Mouse (Mus musculus) G1E (cell line): ENCODE measurements around the gene Myl12a. TPM values are rescaled to one million over a fixed set of nuclear protein-coding genes. Genes with fewer than 3 reads are reported as not detected.

Experiments
- ATAC-seq: 2 replicates; pipeline ENCODE4 v1.8.0; 2016; ENCODE audit warnings: mild to moderate bottlenecking; ENCODE audit not compliant: insufficient number of reproducible peaks, poor library complexity, low FRiP score, severe bottlenecking; ENCODE audit errors: extremely low read depth
- DNase-seq: peaks from one replicate; pipeline ENCODE4 v3.0.0; 2012; ENCODE audit warnings: low spot score
- H3K27me3 ChIP-seq: 2 replicates; pipeline ENCODE4 v1.6.1; 2012; ENCODE audit warnings: mild to moderate bottlenecking, low read length, inconsistent platforms; ENCODE audit not compliant: insufficient read depth
- H3K36me3 ChIP-seq: replicated peaks from 2 replicates; pipeline ENCODE3; 2012; ENCODE audit warnings: mild to moderate bottlenecking, inconsistent platforms
- H3K4me1 ChIP-seq: 2 replicates; pipeline ENCODE4 v1.6.1; 2012; ENCODE audit warnings: low read depth, low read length, inconsistent platforms, mixed read lengths; ENCODE audit not compliant: insufficient read depth
- H3K4me3 ChIP-seq: 2 replicates; pipeline ENCODE4 v1.5.1; 2012; ENCODE audit warnings: low read depth, mild to moderate bottlenecking, inconsistent platforms, low read length, moderate library complexity, mixed read lengths
- H3K9me3 ChIP-seq: replicated peaks from 2 replicates; pipeline ENCODE4 v1.6.1; 2012; ENCODE audit warnings: inconsistent platforms
- CTCF ChIP-seq: IDR thresholded peaks from 2 replicates; pipeline ENCODE4 v1.5.1; 2012; ENCODE audit warnings: low read depth, low read length, inconsistent platforms, mixed read lengths
- GATA1 ChIP-seq: IDR thresholded peaks from 2 replicates; pipeline ENCODE4 v1.6.1; 2012; ENCODE audit warnings: borderline replicate concordance, low read length, inconsistent platforms, mixed read lengths
- GATA2 ChIP-seq: IDR thresholded peaks from 2 replicates; pipeline ENCODE4 v1.6.1; 2012; ENCODE audit warnings: low read depth, low read length, inconsistent platforms, borderline replicate concordance
- POLR2AphosphoS5 ChIP-seq: IDR thresholded peaks from 2 replicates; pipeline ENCODE4 v1.6.1; 2012; ENCODE audit warnings: low read depth, low read length, inconsistent platforms; ENCODE audit not compliant: insufficient replicate concordance
- TAL1 ChIP-seq: conservative IDR thresholded peaks from 2 replicates; pipeline ENCODE4 v1.6.1; 2012; ENCODE audit warnings: low read depth, low read length, inconsistent platforms, mixed read lengths
- polyA plus RNA-seq: library from polyadenylated mRNA; stranded (reverse); fragments of >175 nt; gene quantifications from 2 replicates; pipeline ENCODE4 v1.2.3, GENCODE M21; 2012
- total RNA-seq, 2 experiments: library from RNA; stranded (forward) in 1 of 2; stranded (reverse) in 1 of 2; fragments of 200-1000 nt in 1 of 2; fragments of >200 nt in 1 of 2; fragmentation: Nextera tagmentation in 1 of 2; gene quantifications; 2 replicates each; pipeline ENCODE4 v1.2.3; 2014 to 2017

Myl12a gene
- total and polyA plus RNA-seq, 3 experiments = 76.2 to 225 (median 145) TPM

GRCm38 (mm10) chr17:70999187-70999586 lies 3.5 kb downstream of the Myl12a start:
- Histone ChIP-seq H3K4me3 (no peak overlapping the region), H3K27me3 (no peaks in the 10 kb centered on the region), H3K36me3 (peaks cover 47% of the 10 kb centered on the region), H3K9me3 (no peaks in the 10 kb centered on the region), H3K4me1 (peaks cover 45% of the 10 kb centered on the region)
- DNase-seq = no peak
- no peak for TF ChIP-seq TAL1
- no peak for ATAC-seq

- Histone ChIP-seq H3K4me1 (peaks cover 38% of the 10 kb centered on the region), H3K4me3 (no peak overlapping the region), H3K36me3 (peaks cover 53% of the 10 kb centered on the region), H3K27me3 (no peaks in the 10 kb centered on the region), H3K9me3 (no peaks in the 10 kb centered on the region)
- ATAC-seq (no peak), DNase-seq (no peak)
- no peak for TF ChIP-seq POLR2AphosphoS5
- TF ChIP-seq GATA1 = no peak
- TF ChIP-seq CTCF = no peak
- no peak for TF ChIP-seq TAL1
- no peak for TF ChIP-seq GATA2
Observed at GRCm38 (mm10) chr17:70998400-70998975, 4.2 kb downstream of the Myl12a start.

GRCm38 (mm10) chr17:70997836-70998235 lies 4.8 kb downstream of the Myl12a start:
- Histone ChIP-seq H3K4me3 (no peak overlapping the region), H3K4me1 (peaks cover 32% of the 10 kb centered on the region), H3K36me3 (peaks cover 60% of the 10 kb centered on the region), H3K9me3 (no peaks in the 10 kb centered on the region), H3K27me3 (no peaks in the 10 kb centered on the region)
- ATAC-seq (no peak), DNase-seq (no peak)
- TF ChIP-seq GATA1 (no peak), TAL1 (no peak), CTCF (no peak), GATA2 (no peak), POLR2AphosphoS5 (no peak)

- TF ChIP-seq TAL1 (no peak), CTCF (no peak), POLR2AphosphoS5 (no peak), GATA1 (no peak), GATA2 (no peak)
- Histone ChIP-seq H3K4me1 (peaks cover 38% of the 10 kb centered on the region), H3K4me3 (no peak overlapping the region), H3K9me3 (no peaks in the 10 kb centered on the region), H3K36me3 (peaks cover 76% of the 10 kb centered on the region), H3K27me3 (no peaks in the 10 kb centered on the region)
- ATAC-seq (no peak), DNase-seq (no peak)
Observed at GRCm38 (mm10) chr17:70995551-70995950, 7.1 kb downstream of the Myl12a start.

GRCm38 (mm10) chr17:70994671-70995070 lies 8.0 kb downstream of the Myl12a start:
- no peak overlapping the region for H3K4me3 ChIP-seq
- no peak for TF ChIP-seq TAL1
- TF ChIP-seq GATA1 = no peak
- no peak for TF ChIP-seq POLR2AphosphoS5
- no peak for TF ChIP-seq GATA2
- ATAC-seq (no peak), DNase-seq (no peak)
- H3K36me3 ChIP-seq = peaks cover 70% of the 10 kb centered on the region
- no peaks in the 10 kb centered on the region for H3K27me3 ChIP-seq
- H3K4me1 ChIP-seq = peaks cover 32% of the 10 kb centered on the region
- H3K9me3 ChIP-seq = no peaks in the 10 kb centered on the region

GRCm38 (mm10) chr17:70993385-70993807 lies 9.3 kb downstream of the Myl12a start:
- TF ChIP-seq TAL1 = no peak
- TF ChIP-seq GATA2 = no peak
- no peak for TF ChIP-seq POLR2AphosphoS5
- Histone ChIP-seq H3K9me3 (no peaks in the 10 kb centered on the region), H3K36me3 (peaks cover 69% of the 10 kb centered on the region), H3K27me3 (no peaks in the 10 kb centered on the region), H3K4me1 (peaks cover 38% of the 10 kb centered on the region), H3K4me3 (no peak overlapping the region)
- ATAC-seq (no peak), DNase-seq (no peak)

GRCm38 (mm10) chr17:70992662-70993061 lies 10.0 kb downstream of the Myl12a start:
- TF ChIP-seq GATA1 (no peak), CTCF (no peak), TAL1 (no peak), GATA2 (no peak)
- DNase-seq (no peak), ATAC-seq (no peak)
- no peak overlapping the region for H3K4me3 ChIP-seq
- H3K36me3 ChIP-seq = peaks cover 71% of the 10 kb centered on the region
- H3K27me3 ChIP-seq = no peaks in the 10 kb centered on the region
- H3K9me3 ChIP-seq = no peaks in the 10 kb centered on the region
- peaks cover 37% of the 10 kb centered on the region for H3K4me1 ChIP-seq
